Mouse (Mus musculus): ENCODE results near the gene Helz.

The Helz gene

DNA sequence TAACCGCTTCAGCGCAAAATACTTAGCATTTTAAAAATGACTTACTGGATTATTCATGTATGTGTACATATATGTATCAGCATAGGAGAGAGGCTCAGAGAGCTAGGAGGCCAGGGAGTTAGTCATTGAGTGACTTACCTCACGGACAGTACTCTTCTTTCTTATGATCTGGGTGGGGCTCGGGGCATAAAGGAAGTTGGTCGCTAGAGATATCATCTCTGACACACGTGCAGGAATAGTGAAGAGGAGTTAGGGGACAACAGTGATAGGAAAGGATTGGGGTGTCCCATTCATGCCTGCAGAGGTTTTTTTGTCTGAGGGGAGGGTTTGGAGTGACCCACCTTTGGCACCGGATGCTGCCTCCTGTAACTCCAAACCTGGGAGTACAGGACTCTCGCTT lies 176.9 kb downstream of the Helz start:
- DNase-seq (ENCODE audit: low spot score in 2 of 2) = no peak

DNA sequence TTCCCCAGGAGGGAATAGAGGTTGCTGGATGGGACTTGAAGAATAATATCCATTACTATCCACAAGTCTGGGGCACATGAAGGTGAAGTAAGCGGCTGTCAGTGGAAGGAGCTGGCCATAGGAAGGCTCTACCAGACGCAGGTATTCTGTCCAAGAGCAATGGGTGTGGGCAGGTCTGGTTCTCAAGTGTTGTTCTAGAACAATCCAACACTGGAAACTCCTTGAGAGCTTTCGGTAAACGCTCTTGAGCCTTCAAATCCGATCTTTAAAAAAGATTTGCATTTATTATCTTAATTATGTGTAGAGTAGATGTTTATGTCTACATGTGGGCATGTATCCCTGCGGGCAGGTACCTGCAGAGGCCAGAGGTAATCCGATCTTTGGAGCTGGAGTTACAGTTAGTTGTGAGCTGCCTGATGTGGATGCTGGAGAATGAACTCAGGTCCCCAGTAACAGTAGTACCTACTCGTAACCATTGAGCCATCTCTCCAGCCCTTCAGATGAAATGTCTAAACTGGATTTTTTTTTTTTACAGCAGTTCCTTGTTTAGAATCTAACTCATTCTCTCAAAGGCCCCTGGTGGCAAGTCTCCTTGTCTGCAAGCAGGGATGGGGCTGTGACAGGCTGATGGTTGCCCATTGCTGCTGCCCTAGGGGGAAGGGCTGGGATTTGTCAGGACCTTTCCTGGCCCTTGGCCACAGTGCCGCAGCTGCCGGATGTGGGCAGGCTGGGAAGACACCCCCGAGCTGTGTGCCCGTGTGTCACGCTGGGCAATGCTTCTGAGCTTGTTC lies 180.5 kb downstream of the Helz start:
- no peak for DNase-seq (ENCODE audit: low spot score in 2 of 2)

DNA sequence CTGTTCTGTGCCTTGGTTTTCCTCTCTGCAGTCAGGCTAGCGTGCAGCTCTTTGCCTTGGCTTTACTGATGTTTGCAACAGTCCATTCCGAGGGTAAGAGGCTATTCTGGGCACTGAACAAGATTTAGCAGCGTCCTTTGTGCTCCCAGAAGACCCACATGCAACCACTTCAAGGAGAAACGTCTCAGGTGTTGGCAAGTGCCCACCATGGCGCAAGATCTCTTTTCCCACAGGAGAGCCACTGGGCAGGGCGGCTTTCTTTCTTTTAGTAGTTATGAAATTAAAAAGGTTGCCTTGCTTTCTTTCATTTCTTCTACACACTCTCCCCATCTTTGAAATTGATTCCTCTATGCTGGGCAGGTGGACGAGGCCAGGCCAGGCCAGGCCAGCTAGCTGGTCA lies 181.4 kb downstream of the Helz start:
- DNase-seq (ENCODE audit: low spot score in 2 of 2) = no peak

DNA sequence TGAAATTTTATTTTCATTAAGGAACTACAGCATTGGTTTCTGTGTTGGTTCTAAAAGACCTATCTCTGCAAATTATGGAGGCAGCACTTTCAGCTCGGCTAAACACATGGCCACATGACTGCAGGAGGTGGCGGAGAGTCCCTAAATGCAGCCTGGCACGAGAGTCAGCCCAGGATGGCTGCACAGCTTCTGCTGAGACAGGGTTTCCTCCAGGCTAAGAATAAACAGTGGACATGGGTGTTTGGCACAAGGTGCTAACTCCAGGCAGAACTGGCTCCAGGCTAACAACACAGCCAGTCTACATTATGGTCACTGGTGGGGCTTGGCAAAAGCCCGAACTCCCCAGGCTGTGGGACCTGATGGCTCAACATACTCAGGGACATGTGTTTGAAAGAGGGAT lies 183.2 kb downstream of the Helz start:
- no peak for DNase-seq (ENCODE audit: low spot score in 2 of 2)

DNA sequence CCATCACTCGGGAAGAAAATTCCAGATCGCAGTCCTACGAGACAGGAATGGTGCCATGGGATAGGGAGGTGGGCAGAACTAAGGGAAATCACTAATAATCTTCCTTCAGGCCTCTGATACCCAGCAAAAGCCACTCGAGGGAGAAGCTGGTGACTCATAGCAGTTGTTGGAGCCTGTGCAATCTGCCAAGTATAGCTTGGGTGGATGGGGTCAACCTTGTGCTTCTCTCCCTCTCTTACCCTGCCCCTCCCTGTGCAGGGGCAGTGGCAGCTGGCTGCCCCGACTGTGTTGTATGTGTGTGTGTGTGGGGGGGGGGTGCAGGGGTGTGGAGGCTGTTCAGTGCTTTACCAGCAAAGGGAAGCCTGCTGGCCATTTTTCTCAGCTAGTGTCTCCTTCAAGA lies 183.8 kb downstream of the Helz start:
- no peak for DNase-seq (ENCODE audit: low spot score in 2 of 2)

DNA sequence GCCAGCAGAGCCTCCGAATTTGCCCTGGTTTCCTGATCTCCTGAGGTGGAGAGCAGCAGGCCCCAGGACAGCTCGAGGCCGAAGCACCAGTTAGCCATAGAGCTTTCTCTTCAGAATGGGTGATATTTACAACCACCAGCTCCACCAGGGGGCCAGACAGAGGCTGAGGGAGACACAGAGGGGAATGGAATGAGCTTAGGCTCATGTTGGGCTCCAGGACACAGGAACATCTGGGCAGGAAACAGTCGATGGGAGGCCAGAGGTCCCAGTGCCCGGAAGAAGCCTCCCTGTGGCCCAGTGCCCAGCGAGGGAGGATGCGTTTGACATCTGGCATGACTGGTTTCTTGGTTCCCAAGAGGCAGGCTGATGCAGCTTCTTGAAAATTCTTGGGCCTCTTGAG lies 186.4 kb downstream of the Helz start:
- DNase-seq (ENCODE audit: low spot score in 2 of 2) = no peak

DNA sequence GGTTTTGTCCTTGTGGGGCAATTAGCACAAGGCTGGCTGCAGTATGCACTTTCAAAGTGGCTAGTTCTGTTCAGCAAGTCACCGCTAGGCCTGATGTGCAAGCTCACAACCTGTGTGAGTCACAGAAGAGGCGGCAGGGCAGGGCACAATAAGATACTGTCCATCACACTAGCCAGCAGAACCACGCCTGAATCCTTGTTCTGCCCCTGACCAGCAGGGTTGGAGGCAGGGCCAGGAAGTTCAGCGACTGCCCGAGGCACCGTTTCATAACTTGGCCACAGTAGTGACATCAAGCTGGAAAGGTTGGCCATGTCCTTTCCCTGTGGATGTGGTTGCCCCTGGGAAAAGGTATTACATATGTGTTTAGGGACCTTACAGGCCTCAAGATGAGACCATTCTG lies 190.2 kb downstream of the Helz start:
- no peak for DNase-seq (ENCODE audit: low spot score in 2 of 2)

DNA sequence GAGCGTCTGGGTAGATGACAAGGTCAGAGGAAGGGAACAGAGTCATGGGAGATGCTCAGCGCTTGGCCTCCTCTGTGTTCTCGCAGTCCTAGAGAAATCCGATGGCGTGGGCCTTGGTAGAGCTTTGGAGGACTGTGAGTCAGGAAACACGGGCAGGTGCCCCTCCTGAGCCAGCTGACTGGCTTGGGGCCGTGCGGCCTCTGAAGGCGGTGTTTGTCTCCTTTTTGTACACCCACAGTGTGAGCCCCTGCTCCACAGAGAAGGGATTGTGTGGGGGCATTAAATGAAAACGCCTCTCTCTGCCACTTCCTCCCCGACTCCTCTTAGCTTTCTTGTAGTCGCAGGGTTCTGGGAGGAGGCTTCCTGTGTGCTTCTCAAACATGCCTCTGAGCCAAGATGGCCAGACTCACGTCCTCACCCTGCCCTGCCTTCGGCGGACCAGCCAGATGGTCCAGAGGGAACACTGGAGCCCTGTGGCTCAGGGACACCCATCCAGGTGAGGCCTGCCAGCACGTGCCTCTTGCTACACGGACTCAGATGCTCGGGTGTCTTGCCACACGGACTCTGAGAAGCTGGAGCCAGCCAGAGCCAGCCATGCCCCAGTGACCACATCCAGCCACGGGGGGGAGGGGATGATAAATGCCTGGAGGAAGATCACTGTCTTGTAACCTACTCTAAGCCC lies 190.8 kb downstream of the Helz start:
- no peak for DNase-seq (ENCODE audit: low spot score in 2 of 2)

DNA sequence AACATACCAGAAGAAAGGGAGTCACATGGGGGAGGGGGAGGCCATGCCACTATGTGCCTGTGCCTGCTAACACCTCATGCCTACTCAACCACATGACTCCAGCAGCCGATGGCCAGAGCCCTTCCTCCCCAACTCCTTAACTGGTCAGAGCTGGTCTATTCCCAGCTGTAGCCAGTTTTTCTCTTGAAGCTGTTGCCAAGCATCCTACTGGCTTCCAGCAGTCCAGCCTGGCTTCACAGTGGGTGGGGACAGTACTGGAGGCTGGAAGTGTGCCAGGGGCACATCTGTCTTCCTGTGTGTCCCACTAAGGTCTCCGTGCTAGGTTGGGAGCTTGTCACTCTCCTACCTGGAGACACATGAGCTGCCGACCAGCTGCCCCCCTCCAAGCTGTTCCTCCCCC lies 195.4 kb downstream of the Helz start:
- DNase-seq (ENCODE audit: low spot score in 2 of 2) = no peak
